ENCODE assay signal across 13 mouse cellular contexts in the genomic region with DNA sequence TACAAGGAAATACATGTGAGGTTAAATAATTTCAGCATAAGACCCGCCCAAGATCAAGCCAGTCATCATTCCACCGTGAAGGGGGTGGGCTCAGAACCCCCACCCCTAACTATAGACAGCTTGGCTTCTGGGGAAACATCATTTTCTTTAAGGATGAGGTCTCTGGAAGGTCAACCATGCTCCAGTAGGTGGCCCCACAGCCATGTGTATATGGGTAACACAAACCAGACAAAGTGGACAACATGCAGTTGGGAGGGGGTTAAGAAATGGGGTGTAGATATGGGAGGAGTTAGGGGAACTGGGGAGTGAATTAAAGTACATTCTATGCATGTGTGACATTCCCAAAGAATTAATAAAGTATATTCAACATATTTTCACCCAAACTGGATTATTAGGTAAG.
DNase-seq lines count a peak whose midpoint lies in the region; ATAC-seq and TF ChIP-seq lines count a peak whose summit lies in the region.
"Had no signal": no experiment of that assay in that cellular context is flagged by ENCODE, and none has a peak within 500 bp of the region (broad histone marks: within the 10 kb centered on the region; RNA-seq: fewer than 3 reads in every experiment).

No protein-coding gene starts in this region.

- 60% methylated on average over 2 of the region's 2 CpGs for WGBS in intestine, postnatal 0 days
- WGBS in intestine, embryonic 16.5 days, result 72% methylated on average over 2 of the region's 2 CpGs
- 57% methylated on average over 2 of the region's 2 CpGs for WGBS in lung, postnatal 0 days
- WGBS in lung, adult 2 months, result 54% methylated on average over 2 of the region's 2 CpGs
- 61% methylated on average over 2 of the region's 2 CpGs for WGBS in stomach, embryonic 14.5 days

- H3K9ac ChIP-seq in intestine, postnatal 0 days (ENCODE audit: low read depth, low read length), result no peak overlapping the region
- H3K9ac ChIP-seq in intestine, embryonic 16.5 days (ENCODE audit: low read depth, low read length), result no peak overlapping the region
- no peak overlapping the region for H3K9ac ChIP-seq in lung, postnatal 0 days (replicated peaks; ENCODE audit: low read depth)
- H3K9ac ChIP-seq in stomach, embryonic 14.5 days (replicated peaks; ENCODE audit: low read depth, low read length), result no peak overlapping the region
- H3K9ac ChIP-seq: hindbrain, embryonic 15.5 days; limb, embryonic 15.5 days had no signal

- no peak overlapping the region for H3K27ac ChIP-seq in intestine, postnatal 0 days (ENCODE audit: low read depth, low read length)
- no peak overlapping the region for H3K27ac ChIP-seq in intestine, embryonic 16.5 days (ENCODE audit: low read length)
- no peak overlapping the region for H3K27ac ChIP-seq in lung, postnatal 0 days (ENCODE audit: low read length)
- H3K27ac ChIP-seq in stomach, embryonic 14.5 days (ENCODE audit: low read length), result no peak overlapping the region
- H3K27ac ChIP-seq: hindbrain, embryonic 15.5 days; limb, embryonic 15.5 days had no signal

- peak; percentile 53 for TF ChIP-seq CTCF in intestine, postnatal 0 days (IDR thresholded peaks at IDR 0.05; ENCODE audit: low read depth)
- peak; percentile 50 for TF ChIP-seq CTCF in lung, postnatal 0 days (IDR thresholded peaks at IDR 0.05)
- TF ChIP-seq CTCF in lung, adult 2 months (IDR thresholded peaks at IDR 0.05; ENCODE audit: insufficient read depth, low read length), result no peak

- no peaks in the 10 kb centered on the region for H3K4me1 ChIP-seq in intestine, postnatal 0 days (replicated peaks; ENCODE audit: control insufficient read depth, insufficient read depth, low read length)
- H3K4me1 ChIP-seq in intestine, embryonic 16.5 days (ENCODE audit: control insufficient read depth, insufficient read depth, low read length), result no peaks in the 10 kb centered on the region
- H3K4me1 ChIP-seq in lung, postnatal 0 days (ENCODE audit: insufficient read depth, low read depth, low read length), result no peaks in the 10 kb centered on the region
- H3K4me1 ChIP-seq in lung, adult 2 months (ENCODE audit: control insufficient read depth, insufficient read depth, low read length), result no peaks in the 10 kb centered on the region
- H3K4me1 ChIP-seq in stomach, embryonic 14.5 days (ENCODE audit: control insufficient read depth, insufficient read depth, low read length), result no peaks in the 10 kb centered on the region

- DNase-seq in cerebellum, postnatal 4 days (ENCODE audit: low spot score in 2 of 2), result no peak
- DNase-seq in lung, postnatal 0 days (ENCODE audit: low spot score), result peak; percentile 16
- no peak for DNase-seq in lung, adult 2 months
- DNase-seq in natural killer cell, adult 2 months (ENCODE audit: low spot score in 2 of 2), result no peak
- DNase-seq: adrenal gland, adult 2 months; gastrocnemius, postnatal 25 days; thymus, adult 2 months had no signal

- ATAC-seq in cerebellum, adult (ENCODE audit: insufficient number of reproducible peaks, low FRiP score, low TSS enrichment), result peak; percentile 85; the same call in 1 of the 2 replicates
- no peak for ATAC-seq in intestine, postnatal 0 days
- ATAC-seq in intestine, embryonic 16.5 days, result no peak
- no peak for ATAC-seq in lung, postnatal 0 days
- 0 out of 2 replicates have a peak, but pooled peaks have one; percentile 42 for ATAC-seq in stomach, embryonic 14.5 days (ENCODE audit: insufficient number of reproducible peaks, insufficient read depth, low FRiP score, low read depth)

- H3K36me3 ChIP-seq in intestine, postnatal 0 days (ENCODE audit: control insufficient read depth, insufficient read depth), result no peaks in the 10 kb centered on the region
- H3K36me3 ChIP-seq in intestine, embryonic 16.5 days (ENCODE audit: control insufficient read depth, insufficient read depth, low read length), result no peaks in the 10 kb centered on the region
- no peaks in the 10 kb centered on the region for H3K36me3 ChIP-seq in lung, postnatal 0 days (ENCODE audit: insufficient read depth, low read length)
- H3K36me3 ChIP-seq in stomach, embryonic 14.5 days (ENCODE audit: control insufficient read depth, insufficient read depth, low read length), result no peaks in the 10 kb centered on the region
- H3K36me3 ChIP-seq: hindbrain, embryonic 15.5 days; limb, embryonic 15.5 days had no signal

- no peak overlapping the region for H3K4me2 ChIP-seq in intestine, postnatal 0 days (replicated peaks; ENCODE audit: low read depth)
- H3K4me2 ChIP-seq in intestine, embryonic 16.5 days (ENCODE audit: low read depth, low read length), result no peak overlapping the region
- no peak overlapping the region for H3K4me2 ChIP-seq in lung, postnatal 0 days (replicated peaks; ENCODE audit: low read depth, low read length)
- no peak overlapping the region for H3K4me2 ChIP-seq in stomach, embryonic 14.5 days (replicated peaks; ENCODE audit: low read depth, low read length)
- H3K4me2 ChIP-seq: hindbrain, embryonic 15.5 days; limb, embryonic 15.5 days had no signal

- no peak overlapping the region for H3K4me3 ChIP-seq in intestine, postnatal 0 days (ENCODE audit: low read depth, low read length)
- no peak overlapping the region for H3K4me3 ChIP-seq in intestine, embryonic 16.5 days (ENCODE audit: low read length)
- H3K4me3 ChIP-seq in lung, postnatal 0 days (ENCODE audit: low read depth, low read length), result no peak overlapping the region
- no peak overlapping the region for H3K4me3 ChIP-seq in lung, adult 2 months (replicated peaks; ENCODE audit: extremely low read depth, low read depth, low read length)
- no peak overlapping the region for H3K4me3 ChIP-seq in stomach, embryonic 14.5 days (ENCODE audit: low read depth, low read length)
- H3K4me3 ChIP-seq: hindbrain, embryonic 15.5 days; limb, embryonic 15.5 days had no signal

- no peak for TF ChIP-seq EP300 in lung, postnatal 0 days (IDR thresholded peaks at IDR 0.05)

- TF ChIP-seq POLR2A in lung, adult 2 months (IDR thresholded peaks at IDR 0.05; ENCODE audit: borderline replicate concordance, extremely low read depth, low read depth, low read length), result no peak

- no peaks in the 10 kb centered on the region for H3K27me3 ChIP-seq in intestine, postnatal 0 days (replicated peaks; ENCODE audit: control insufficient read depth, insufficient read depth, low read length)
- H3K27me3 ChIP-seq in intestine, embryonic 16.5 days (replicated peaks; ENCODE audit: control insufficient read depth, insufficient read depth, low read length), result no peaks in the 10 kb centered on the region
- no peaks in the 10 kb centered on the region for H3K27me3 ChIP-seq in lung, postnatal 0 days (replicated peaks; ENCODE audit: insufficient read depth, low read length)
- H3K27me3 ChIP-seq in stomach, embryonic 14.5 days (ENCODE audit: control insufficient read depth, insufficient read depth, low read length), result no peaks in the 10 kb centered on the region
- H3K27me3 ChIP-seq: hindbrain, embryonic 15.5 days; limb, embryonic 15.5 days had no signal

- H3K9me3 ChIP-seq in intestine, postnatal 0 days (ENCODE audit: control insufficient read depth), result no peaks in the 10 kb centered on the region
- no peaks in the 10 kb centered on the region for H3K9me3 ChIP-seq in intestine, embryonic 16.5 days (ENCODE audit: control insufficient read depth, low read length)
- no peaks in the 10 kb centered on the region for H3K9me3 ChIP-seq in lung, postnatal 0 days (ENCODE audit: low read length)
- H3K9me3 ChIP-seq in stomach, embryonic 14.5 days (ENCODE audit: control insufficient read depth, low read depth, low read length), result no peaks in the 10 kb centered on the region
- H3K9me3 ChIP-seq: hindbrain, embryonic 15.5 days; limb, embryonic 15.5 days had no signal

Comparison
In these comparisons a context has a peak if more than half of its experiments do, and no peak if none do; other contexts are left out.
1. ATAC-seq: peak in cerebellum, adult (single experiment) and stomach, embryonic 14.5 days (single experiment); none in intestine, postnatal 0 days (single experiment), intestine, embryonic 16.5 days (single experiment) and lung, postnatal 0 days (single experiment).